Mouse (Mus musculus) kidney, adult 10 weeks (tissue): Measurements from ENCODE around the gene Spry1. TPM values are rescaled to one million over a fixed set of nuclear protein-coding genes. Genes with fewer than 3 reads are reported as not detected.

Source experiments
- polyA plus RNA-seq: library from polyadenylated mRNA; stranded (reverse); fragments of 350-450 nt; fragmentation: Illumina TruSeq; extraction: RNeasy Lipid Tissue Mini Kit (QIAGEN cat#74804); gene quantifications from one replicate; pipeline ENCODE4 v1.2.3, GENCODE M21; 2014; ENCODE audit warnings: low read depth, low replicate concordance

Gene Spry1
- 27.6 TPM for polyA plus RNA-seq

GRCm38 (mm10) chr3:37639690-37640089 is at the start of gene Spry1:
Spry1 (plus strand) TSS chr3:37639947.

Other genes starting within 250 kb of the Spry1 start
- gene Spata5, start 220.1 kb upstream of the Spry1 start, polyA plus RNA-seq, result 17.5 TPM
- gene Nudt6, start 219.7 kb upstream of the Spry1 start, polyA plus RNA-seq, result 4.5 TPM
- gene Gm5148, start 84.5 kb downstream of the Spry1 start, polyA plus RNA-seq, result 7.0 TPM